Mouse (Mus musculus): ENCODE measurements around the gene Bloc1s3.

DNA sequence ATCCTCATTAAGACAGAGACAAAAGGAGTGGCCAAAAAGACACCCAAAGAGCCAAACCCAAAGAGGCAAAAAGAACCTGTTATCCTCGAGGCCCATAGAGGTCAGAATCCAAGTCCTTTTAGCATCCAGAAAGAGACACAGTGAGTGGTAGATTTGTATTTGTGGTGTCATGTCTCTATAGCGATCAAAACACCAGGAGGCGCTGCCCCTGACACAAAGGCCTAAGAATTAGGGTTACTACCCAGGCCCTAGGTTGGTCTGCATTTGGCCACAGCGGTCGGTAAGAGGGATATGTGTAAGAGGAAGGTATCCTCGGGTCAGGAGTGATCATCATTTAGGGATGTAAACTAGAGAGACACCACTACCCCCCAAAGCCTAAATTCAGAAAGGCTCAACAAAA lies 1.8 kb downstream of the Bloc1s3 start:
- no peak for TF ChIP-seq CTCF (IDR thresholded peaks at IDR 0.05; ENCODE audit: extremely low read depth, insufficient read length, insufficient replicate concordance, low read depth, low read length)
- TF ChIP-seq POLR2A (IDR thresholded peaks at IDR 0.05; ENCODE audit: low read depth, low read length), result no peak

Data from small intestine, adult 2 months (tissue).